Mouse (Mus musculus) lung, adult 10 weeks (tissue): ENCODE results near the gene Olfr492. TPM values are rescaled to one million over a fixed set of nuclear protein-coding genes. Genes with fewer than 3 reads are reported as not detected.

ENCODE experiments used
- polyA plus RNA-seq: library from polyadenylated mRNA; stranded (reverse); fragments of 350-450 nt; fragmentation: Illumina TruSeq; extraction: RNeasy Lipid Tissue Mini Kit (QIAGEN cat#74804); gene quantifications from one replicate; pipeline ENCODE4 v1.2.3, GENCODE M21; 2014; ENCODE audit warnings: low read depth, low replicate concordance; ENCODE audit not compliant: insufficient read depth

The Olfr492 gene
- not detected for polyA plus RNA-seq

DNA sequence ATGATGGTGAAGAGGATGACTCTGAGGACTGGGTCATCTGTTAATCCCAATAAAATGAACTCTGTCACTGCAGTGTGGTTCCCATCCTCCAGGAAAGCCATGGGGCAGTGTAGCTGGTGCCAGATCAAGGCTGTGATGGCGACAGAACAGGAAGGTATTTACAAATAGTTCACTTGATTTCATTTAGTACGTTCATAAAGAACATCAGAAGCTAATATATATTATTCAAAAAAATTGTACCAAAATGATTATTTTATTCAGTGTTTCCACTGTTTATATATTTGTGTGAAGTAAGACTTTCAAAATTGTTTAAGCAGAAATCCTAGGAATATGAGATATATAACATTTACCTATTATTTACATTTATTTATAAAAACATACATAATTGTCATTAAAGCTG lies at the start of gene Olfr492:
TSS of gene Olfr492 (minus strand) at position 101 of the 400 bp plus-strand sequence.

DNA sequence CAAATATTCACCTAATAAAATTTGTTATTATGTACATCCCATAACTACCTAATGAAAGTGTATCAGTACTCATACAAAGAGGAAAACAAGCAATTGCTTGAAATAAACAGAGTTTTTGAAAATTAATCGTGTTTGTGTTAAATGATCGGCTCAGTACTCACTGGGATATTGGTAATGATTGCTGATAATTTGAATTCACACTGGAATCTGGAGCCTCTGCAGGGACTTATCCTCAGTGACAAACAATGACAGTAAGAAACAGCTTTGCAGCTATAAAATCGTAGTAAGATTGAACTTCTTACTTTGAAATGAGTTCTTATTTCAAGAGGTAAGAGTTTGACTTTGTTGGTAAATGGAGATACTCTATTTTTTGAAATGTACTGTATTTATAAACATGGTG lies 41.6 kb upstream of the Olfr492 start, which contains the start of gene Olfr494:
TSS of gene Olfr494 (plus strand) at position 301 of the 400 bp plus-strand sequence.

GRCm38 (mm10) chr7:108346879-108347278 lies 23.4 kb upstream of the Olfr492 start, which contains the start of gene Olfr493:
Gene Olfr493 (minus strand): TSS chr7:108346979.

DNA sequence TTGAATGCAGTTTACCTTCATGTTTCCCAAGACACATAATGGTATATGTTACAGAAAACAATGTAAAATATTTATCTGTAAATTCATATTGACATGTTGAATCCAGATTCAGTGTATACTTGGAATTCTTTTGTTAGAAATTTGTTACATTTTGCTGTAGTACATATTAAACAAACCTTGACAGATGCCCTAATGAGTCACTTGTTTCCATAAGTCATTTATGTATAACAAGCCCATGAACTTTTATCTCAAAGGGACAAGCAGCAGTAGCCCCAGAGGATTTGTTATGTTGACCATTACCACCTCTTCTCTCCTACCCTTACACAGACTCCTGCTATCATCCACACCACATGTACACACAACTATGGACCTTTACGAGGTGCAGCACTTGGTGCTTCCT lies 10.3 kb downstream of the Olfr492 start, which contains the start of gene Olfr491:
TSS of gene Olfr491 (plus strand) at position 301 of the 400 bp plus-strand sequence.

GRCm38 (mm10) chr7:108288834-108289233 lies 34.6 kb downstream of the Olfr492 start, which contains the start of gene Olfr490:
Gene Olfr490 (minus strand): TSS chr7:108288934.

Other genes starting within 250 kb of the Olfr492 start
- gene Olfr481, start 243.8 kb downstream of the Olfr492 start, polyA plus RNA-seq: not detected
- not detected for gene Olfr482, start 226.1 kb downstream of the Olfr492 start, polyA plus RNA-seq
- gene Olfr483, start 222.8 kb downstream of the Olfr492 start, polyA plus RNA-seq: not detected
- not detected for gene Olfr484, start 196.2 kb downstream of the Olfr492 start, polyA plus RNA-seq
- gene Olfr485, start 163.8 kb downstream of the Olfr492 start, polyA plus RNA-seq: not detected
- gene Olfr486, start 150.9 kb downstream of the Olfr492 start, polyA plus RNA-seq: not detected
- not detected for gene Olfr487, start 109.0 kb downstream of the Olfr492 start, polyA plus RNA-seq
- not detected for gene Olfr488, start 65.3 kb downstream of the Olfr492 start, polyA plus RNA-seq
- gene Olfr490, start 34.7 kb downstream of the Olfr492 start, polyA plus RNA-seq: not detected
- not detected for gene Olfr491, start 10.2 kb downstream of the Olfr492 start, polyA plus RNA-seq
- gene Olfr493, start 23.3 kb upstream of the Olfr492 start, polyA plus RNA-seq: not detected
- gene Olfr494, start 41.7 kb upstream of the Olfr492 start, polyA plus RNA-seq: not detected
- not detected for gene Olfr495, start 69.5 kb upstream of the Olfr492 start, polyA plus RNA-seq
- gene Olfr497, start 96.7 kb upstream of the Olfr492 start, polyA plus RNA-seq: not detected
- not detected for gene Olfr498, start 141.7 kb upstream of the Olfr492 start, polyA plus RNA-seq
- not detected for gene Olfr502, start 201.4 kb upstream of the Olfr492 start, polyA plus RNA-seq
- not detected for gene Olfr503, start 220.9 kb upstream of the Olfr492 start, polyA plus RNA-seq
- gene Olfr504, start 242.1 kb upstream of the Olfr492 start, polyA plus RNA-seq: not detected